Mouse (Mus musculus): ENCODE data around the gene Zbtb38. TPM values are rescaled to one million over a fixed set of nuclear protein-coding genes. Genes with fewer than 3 reads are reported as not detected.
"Not testable (repeated sequence)": the region's sequence is repeated elsewhere in the genome, so short reads cannot be mapped to it uniquely, and the experiment has no call there.

The Zbtb38 gene
- polyA plus RNA-seq, 1 experiment from 2014 or later = 18.9 TPM

DNA sequence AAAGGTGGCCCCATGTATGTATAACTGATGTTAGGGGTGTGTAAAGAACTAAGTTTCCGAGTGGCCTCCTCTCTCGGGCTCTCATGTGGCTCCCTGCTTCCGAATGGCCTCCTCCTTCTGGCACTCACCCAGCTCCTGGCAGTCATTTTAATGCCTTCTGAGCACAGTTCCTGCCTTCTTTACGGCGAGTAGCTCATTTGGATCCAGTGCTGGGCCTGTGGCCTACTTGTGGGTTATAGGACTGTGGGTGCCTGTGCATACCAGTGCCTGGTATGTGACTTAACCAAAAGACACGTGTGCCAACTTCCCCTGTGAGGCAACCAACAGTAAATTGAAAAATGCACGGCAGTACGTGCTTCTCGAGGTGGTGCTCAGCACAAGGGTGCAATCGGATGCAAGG is 50.7 kb downstream of the Zbtb38 start:
- no peak overlapping the region for H3K4me3 ChIP-seq (ENCODE audit: inconsistent target)
- H3K27ac ChIP-seq = peak overlapping the region; percentile 17; the same call in 1 of the 2 replicates
- peaks cover 97% of the 10 kb centered on the region for H3K79me2 ChIP-seq (ENCODE audit: inconsistent target)
- peaks cover 9% of the 10 kb centered on the region; the same call in 1 of the 2 replicates for H3K36me3 ChIP-seq (ENCODE audit: inconsistent target)
- 49% methylated on average over 10 of the region's 10 CpGs for WGBS (ENCODE audit: missing documents)

DNA sequence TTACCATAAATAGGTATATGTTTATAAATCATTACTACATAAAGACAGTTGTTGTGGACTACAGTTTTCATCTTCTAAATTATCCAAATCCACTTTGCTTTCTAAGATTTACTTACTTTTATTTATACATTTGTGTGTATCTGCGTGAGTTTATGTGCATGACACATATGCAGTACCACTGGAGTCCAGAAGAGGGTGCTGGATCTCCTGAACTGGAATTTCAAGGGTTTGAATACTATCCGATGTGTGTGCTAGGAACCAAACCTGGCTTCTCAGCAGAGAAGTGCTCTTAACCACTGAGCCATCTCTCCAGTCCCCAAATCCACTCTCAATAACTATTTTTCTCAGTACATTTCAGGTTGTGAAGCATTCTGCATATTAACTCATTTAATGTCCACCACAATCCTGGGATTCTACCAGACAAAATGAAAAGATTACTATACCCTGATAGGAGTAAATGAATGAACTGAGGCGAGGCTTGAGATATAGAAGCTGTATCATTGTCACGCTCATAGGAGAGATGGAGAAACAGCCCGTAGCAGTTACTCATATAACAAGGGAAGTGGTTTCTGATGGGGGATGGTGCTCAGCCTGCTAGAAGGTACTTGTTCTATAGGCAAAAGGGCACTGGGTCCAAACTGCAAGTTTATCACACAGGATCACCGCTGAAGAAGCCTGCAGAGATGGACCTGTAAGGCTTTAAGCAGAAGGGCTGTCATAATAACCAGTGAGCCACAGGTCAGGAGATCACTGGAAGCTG is 53.2 kb downstream of the Zbtb38 start:
- Histone ChIP-seq H3K4me3 (ENCODE audit: inconsistent target) (no peak overlapping the region), H3K36me3 (ENCODE audit: inconsistent target) (peaks cover 9% of the 10 kb centered on the region; the same call in 1 of the 2 replicates), H3K27ac (no peak overlapping the region), H3K79me2 (ENCODE audit: inconsistent target) (peaks cover 100% of the 10 kb centered on the region)
- 95% methylated on average over 6 of the region's 6 CpGs for WGBS (ENCODE audit: missing documents)

DNA sequence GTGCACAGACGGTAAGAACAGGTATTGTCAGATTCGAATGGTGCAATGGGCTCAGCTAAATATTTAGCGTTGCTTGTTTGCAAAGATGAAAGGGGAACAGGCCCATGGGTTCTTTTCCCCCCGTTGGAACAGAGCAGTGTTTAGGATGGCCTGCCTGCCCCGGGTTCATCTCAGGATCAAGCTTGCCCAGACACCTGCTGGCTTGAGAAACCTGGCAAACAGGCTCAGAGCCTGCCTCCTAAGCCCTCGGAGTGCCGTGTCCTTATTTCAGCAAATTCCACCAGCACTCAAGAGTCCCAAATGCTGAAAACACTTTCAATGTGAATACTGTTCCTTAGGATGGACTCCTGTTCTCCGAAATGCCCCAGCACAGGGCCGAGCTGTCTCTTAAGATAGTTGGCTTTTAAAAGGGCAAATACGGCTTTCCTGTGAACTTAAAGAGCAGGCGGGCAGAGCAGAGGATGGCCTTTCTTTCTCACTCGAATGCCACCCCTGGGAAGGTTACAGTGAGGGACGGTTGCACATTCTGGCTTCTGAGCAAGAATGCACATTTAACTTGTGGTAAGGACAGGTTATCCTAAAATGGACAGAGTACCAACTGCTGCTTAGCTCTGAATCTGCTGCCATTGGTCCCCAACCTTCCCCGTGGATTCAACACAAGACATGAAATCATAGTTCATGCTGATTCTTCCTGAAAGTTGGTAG is 55.7 kb downstream of the Zbtb38 start:
- Histone ChIP-seq H3K4me3 (ENCODE audit: inconsistent target) (no peak overlapping the region), H3K27ac (no peak overlapping the region), H3K79me2 (ENCODE audit: inconsistent target) (peaks cover 95% of the 10 kb centered on the region), H3K36me3 (ENCODE audit: inconsistent target) (peaks cover 9% of the 10 kb centered on the region; the same call in 1 of the 2 replicates)
- 97% methylated on average over 14 of the region's 14 CpGs for WGBS (ENCODE audit: missing documents)

DNA sequence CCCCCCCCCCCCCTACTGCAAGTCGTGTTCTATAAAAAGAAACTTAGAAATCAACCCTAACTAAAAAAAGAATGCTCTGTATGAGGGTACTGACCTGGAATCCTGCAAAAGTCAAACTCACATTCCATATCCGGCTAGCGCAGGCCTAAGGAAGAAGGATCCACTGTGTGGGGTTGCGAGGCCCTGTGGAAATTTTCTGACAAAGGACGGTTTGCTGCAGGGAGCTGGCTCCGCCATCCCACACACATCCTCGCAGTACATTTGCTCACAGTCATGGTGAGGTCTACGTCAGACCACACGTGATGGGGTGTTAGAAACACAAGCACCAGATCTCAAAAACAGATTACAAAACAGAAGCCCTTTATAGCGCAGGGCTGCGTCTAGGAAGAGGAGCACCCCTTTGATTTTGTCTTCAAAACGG is 56.5 kb downstream of the Zbtb38 start:
- 93% methylated on average over 11 of the region's 12 CpGs for WGBS (ENCODE audit: missing documents)

DNA sequence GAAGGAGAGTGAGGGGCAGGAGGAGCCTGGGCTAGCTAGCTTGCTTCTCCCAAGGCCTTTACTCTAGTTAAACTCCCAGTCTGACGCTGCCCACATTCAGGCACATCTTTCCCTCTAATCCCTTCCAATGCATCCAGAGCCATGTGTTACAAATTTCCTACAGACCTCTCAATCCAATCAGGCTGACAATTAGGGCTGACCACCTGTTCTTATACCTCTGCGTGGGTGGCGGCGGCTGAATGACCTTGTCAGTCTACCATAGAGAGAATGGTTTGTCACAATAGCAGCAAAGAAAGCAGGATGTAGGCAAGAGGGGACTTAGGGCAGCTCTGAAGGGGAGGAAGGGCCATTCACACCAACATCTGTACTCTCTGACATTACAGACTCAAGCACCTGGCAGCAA is 62.2 kb downstream of the Zbtb38 start:
- WGBS (ENCODE audit: missing documents) = 100% methylated on average over 4 of the region's 4 CpGs
- H3K27ac ChIP-seq = no peak overlapping the region

More for the DNA sequence above, 56.5 kb downstream of the Zbtb38 start:
- Histone ChIP-seq H3K4me3 (ENCODE audit: inconsistent target) (no peak overlapping the region), H3K36me3 (ENCODE audit: inconsistent target) (peaks cover 9% of the 10 kb centered on the region; the same call in 1 of the 2 replicates), H3K27ac (no peak overlapping the region), H3K79me2 (ENCODE audit: inconsistent target) (peaks cover 92% of the 10 kb centered on the region)

DNA sequence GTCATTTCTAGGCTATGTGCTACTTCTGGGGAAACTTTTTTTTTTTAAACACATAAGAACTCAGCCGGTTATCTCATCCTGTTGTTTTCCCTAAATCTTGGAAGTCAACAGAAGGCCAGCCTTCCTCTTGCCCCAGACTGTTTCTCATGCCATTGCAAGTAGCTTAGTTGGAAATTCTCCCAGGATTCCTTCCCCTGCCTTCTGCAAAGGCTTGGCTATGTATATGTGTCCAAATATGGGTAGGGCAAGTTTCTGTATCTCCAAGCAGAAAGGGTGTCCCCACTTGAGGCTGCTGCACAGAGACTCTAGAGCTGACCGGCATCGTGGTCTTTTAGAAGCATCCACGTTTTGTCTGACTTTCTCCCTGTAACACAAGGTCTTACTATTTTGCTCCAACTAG is 63.6 kb downstream of the Zbtb38 start:
- peaks cover 44% of the 10 kb centered on the region for H3K36me3 ChIP-seq (ENCODE audit: inconsistent target)
- no peak overlapping the region for H3K27ac ChIP-seq
- peaks cover 29% of the 10 kb centered on the region; the same call in 1 of the 2 replicates for H3K79me2 ChIP-seq (ENCODE audit: inconsistent target)
- H3K4me3 ChIP-seq (ENCODE audit: inconsistent target) = no peak overlapping the region
- 96% methylated on average over 4 of the region's 4 CpGs for WGBS (ENCODE audit: missing documents)

More for the DNA sequence above, 62.2 kb downstream of the Zbtb38 start:
- Histone ChIP-seq H3K36me3 (ENCODE audit: inconsistent target) (peaks cover 34% of the 10 kb centered on the region), H3K79me2 (ENCODE audit: inconsistent target) (peaks cover 43% of the 10 kb centered on the region; the same call in 1 of the 2 replicates), H3K4me3 (ENCODE audit: inconsistent target) (no peak overlapping the region)

DNA sequence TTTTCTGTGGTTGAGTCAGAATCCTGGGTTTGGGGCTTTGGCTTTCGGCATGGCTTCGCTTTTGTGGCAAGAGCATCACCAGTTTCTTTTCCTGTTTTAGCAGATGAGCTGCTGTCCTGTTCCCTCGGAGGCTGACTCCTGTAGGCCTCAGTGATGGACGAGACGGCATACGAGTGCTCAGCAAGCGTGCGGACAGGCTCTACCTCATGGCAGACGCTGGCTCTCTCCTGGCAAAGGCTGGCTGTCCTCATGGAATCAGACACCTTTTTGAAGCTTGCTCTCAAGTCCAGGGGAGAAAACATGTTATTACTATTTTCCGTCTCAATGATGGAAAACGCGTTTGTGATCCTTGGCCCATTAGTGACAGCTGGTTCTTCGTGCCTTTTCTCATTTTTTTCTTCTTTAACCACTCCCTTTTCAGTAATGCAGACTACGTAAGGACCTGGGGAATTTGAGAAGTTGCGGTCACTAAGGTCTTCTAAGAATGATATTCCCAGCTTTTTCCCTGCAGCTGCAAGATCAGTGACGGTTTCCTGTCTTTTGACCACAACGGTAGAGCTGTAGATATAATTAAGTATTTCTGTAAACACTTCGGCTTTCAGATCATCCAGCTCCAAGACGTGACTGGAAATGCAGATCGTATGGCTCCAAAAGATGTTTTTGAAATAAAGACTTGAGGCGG is 64.3 kb downstream of the Zbtb38 start:
- WGBS (ENCODE audit: missing documents) = 93% methylated on average over 21 of the region's 21 CpGs
- H3K27ac ChIP-seq = no peak overlapping the region
- peaks cover 45% of the 10 kb centered on the region for H3K36me3 ChIP-seq (ENCODE audit: inconsistent target)
- H3K79me2 ChIP-seq (ENCODE audit: inconsistent target) = peaks cover 22% of the 10 kb centered on the region; the same call in 1 of the 2 replicates
- no peak overlapping the region for H3K4me3 ChIP-seq (ENCODE audit: inconsistent target)

DNA sequence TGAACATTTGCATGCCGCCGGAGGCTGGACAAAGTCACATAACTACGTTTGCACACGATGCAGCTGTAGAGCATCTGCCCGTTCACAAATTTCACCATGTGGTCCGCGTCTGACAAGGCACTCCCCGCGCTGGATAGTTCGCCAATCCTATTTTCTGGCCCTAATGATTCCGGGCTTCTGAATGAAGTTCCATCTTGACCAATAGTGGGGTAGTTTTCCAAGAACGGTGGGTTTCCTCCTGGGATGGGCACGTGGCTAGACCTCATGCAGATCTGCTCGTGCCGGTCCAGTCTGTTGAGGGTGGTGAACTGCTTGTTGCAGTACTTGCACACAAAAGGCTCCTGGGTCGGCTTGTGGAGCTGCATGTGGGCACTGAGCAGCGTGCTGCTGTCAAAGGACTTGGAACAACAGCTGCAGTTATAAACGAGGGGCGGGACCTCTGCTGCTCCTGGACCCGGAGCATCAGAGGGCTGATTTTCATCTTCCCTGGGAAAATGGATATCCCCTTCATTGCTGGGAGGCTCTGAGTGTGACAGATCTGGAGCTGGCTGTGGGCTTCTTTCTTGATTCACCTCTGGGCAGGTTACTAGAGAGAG is 64.9 kb downstream of the Zbtb38 start:
- no peak overlapping the region for H3K27ac ChIP-seq
- 97% methylated on average over 15 of the region's 20 CpGs for WGBS (ENCODE audit: missing documents)
- peaks cover 45% of the 10 kb centered on the region for H3K36me3 ChIP-seq (ENCODE audit: inconsistent target)
- no peak overlapping the region for H3K4me3 ChIP-seq (ENCODE audit: inconsistent target)
- H3K79me2 ChIP-seq (ENCODE audit: inconsistent target) = peaks cover 16% of the 10 kb centered on the region; the same call in 1 of the 2 replicates

DNA sequence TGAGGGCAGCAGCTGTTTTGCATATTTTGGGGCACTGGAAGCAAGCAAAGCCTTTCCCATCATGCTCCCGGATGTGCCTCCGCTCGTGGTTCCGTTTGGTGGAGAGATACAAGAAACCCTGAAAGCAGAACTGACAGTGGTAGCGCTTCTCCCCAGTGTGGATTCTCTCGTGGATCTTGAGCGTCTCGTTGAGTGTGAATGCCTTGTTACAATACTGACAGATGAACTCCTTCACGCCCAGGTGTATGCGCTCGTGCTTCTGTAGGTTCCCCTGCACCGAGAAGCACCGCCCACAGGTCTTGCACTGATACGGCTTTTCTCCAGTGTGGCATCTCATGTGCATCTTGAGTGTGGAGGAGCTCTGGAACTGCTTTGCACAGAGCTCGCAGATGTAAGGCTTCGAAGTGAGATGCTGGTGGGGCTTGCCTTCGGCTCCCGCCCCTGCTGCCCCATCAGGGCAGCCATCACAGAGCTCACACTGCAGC is 67.0 kb downstream of the Zbtb38 start:
- H3K79me2 ChIP-seq (ENCODE audit: inconsistent target) = peaks cover 3% of the 10 kb centered on the region; the same call in 1 of the 2 replicates
- H3K36me3 ChIP-seq (ENCODE audit: inconsistent target) = peaks cover 45% of the 10 kb centered on the region
- H3K27ac ChIP-seq = no peak overlapping the region
- 94% methylated on average over 18 of the region's 18 CpGs for WGBS (ENCODE audit: missing documents)
- no peak overlapping the region for H3K4me3 ChIP-seq (ENCODE audit: inconsistent target)

DNA sequence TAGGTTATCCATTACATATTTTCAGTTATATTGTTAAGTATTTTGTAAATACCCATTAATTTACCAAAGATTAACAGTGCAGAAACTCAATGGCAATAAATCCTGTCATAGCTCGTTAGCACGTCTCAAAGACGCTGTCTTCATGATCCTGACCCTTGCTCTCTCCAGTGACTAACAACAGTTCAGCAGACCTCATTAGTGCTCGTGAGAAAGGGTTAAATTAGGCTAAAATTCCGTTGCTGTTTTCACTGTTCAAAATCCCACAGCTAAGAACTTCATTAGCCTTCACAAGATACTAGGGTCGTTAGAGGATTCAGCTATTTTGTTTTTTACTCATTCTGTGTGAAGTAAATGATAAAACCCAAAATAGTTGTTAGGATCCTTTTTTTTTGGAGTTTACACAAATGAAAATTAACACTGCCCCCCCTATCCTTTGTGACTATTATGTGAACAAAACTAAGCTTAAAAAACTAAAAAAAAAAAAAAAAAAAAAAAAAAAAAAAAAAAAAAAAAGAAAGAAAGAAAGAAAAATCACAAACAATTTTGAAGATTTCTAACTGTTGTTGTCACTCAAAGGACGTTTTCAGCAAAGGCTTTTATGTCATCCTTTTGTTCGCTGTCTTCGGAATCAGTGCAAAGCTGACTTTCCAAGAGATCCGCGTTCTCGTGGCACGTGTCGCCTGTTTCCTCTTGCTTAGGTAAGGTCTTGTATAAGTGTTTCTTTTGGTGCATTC is 67.6 kb downstream of the Zbtb38 start:
- no peak overlapping the region for H3K27ac ChIP-seq
- H3K36me3 ChIP-seq (ENCODE audit: inconsistent target) = peaks cover 45% of the 10 kb centered on the region
- WGBS (ENCODE audit: missing documents) = 95% methylated on average over 14 of the region's 14 CpGs
- H3K79me2 ChIP-seq (ENCODE audit: inconsistent target) = no peaks in the 10 kb centered on the region; the same call in 1 of the 2 replicates
- no peak overlapping the region for H3K4me3 ChIP-seq (ENCODE audit: inconsistent target)

DNA sequence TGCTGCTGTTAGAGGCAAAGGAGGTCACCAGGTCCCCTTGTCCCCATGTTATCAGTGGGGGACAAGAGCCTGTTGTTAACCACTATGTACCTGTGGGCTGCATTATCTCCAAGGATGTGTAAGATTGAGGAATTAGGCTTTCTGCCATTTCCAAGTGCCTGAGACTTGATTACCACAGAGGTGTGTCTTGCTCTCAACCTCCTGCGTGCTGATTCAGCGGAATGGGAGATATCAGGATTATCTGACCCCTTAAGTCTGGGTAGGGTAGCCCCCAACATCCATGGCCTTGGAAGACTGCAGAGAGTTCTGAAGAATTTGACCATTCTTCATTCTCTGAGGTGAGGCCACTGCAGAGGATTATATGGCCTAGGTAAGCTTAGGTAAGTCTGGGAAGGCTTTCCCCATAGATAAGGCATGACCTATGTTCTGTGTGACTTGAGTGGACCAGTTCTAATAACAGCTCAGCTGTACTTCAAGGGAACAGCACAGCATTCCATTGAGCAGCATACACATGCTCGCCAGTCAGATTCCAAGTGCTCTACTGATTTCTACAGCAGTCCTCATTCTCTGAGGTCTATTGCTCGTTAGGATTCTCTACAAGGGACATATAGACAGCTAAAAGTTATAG is 68.4 kb downstream of the Zbtb38 start:
- H3K27ac ChIP-seq = no peak overlapping the region
- peaks cover 45% of the 10 kb centered on the region for H3K36me3 ChIP-seq (ENCODE audit: inconsistent target)
- no peak overlapping the region for H3K4me3 ChIP-seq (ENCODE audit: inconsistent target)
- 95% methylated on average over 4 of the region's 4 CpGs for WGBS (ENCODE audit: missing documents)
- H3K79me2 ChIP-seq (ENCODE audit: inconsistent target) = no peaks in the 10 kb centered on the region; the same call in 1 of the 2 replicates

DNA sequence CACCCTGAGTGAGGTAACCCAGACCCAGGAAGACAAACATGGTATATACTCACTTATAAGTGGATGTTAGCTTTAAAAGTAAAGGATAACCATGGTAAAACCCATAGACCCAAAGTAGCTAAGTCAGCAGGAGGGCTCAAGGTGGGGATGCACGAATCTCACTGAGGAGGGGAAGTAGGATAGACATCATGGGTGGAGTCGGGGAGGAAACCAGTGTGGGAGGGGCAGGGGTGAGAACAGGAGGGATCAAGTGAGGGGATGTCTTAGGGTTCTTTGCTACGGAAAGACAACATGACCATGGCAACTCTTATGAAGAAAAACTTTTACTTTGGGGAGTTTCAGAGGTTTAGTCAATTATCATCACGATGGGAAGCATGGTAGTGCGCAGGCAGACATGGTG is 74.0 kb downstream of the Zbtb38 start:
- no peaks in the 10 kb centered on the region for H3K36me3 ChIP-seq (ENCODE audit: inconsistent target)
- 68% methylated on average over 5 of the region's 5 CpGs for WGBS (ENCODE audit: missing documents)
- H3K4me3 ChIP-seq (ENCODE audit: inconsistent target) = no peak overlapping the region
- H3K79me2 ChIP-seq (ENCODE audit: inconsistent target) = no peaks in the 10 kb centered on the region
- no peak overlapping the region for H3K27ac ChIP-seq

DNA sequence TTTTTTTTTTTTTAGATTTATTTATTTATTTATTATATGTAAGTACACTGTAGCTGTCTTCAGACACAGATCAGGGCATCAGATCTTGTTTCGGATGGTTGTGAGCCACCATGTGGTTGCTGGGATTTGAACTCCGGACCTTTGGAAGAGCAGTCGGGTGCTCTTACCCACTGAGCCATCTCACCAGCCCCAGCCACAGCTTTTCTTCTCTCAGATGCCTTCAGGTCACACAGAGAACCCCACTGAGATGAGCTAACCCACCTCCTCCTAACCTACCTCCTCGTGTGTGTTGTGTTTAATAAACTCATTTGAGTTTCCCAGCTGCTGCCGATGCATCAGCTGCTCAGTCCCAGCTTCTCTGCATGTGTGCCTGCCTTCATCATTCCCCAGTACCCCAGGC is 74.9 kb downstream of the Zbtb38 start:
- H3K4me3 ChIP-seq (ENCODE audit: inconsistent target); H3K79me2 ChIP-seq (ENCODE audit: inconsistent target); H3K36me3 ChIP-seq (ENCODE audit: inconsistent target); H3K27ac ChIP-seq: not testable (repeated sequence)
- 87% methylated on average over 3 of the region's 5 CpGs for WGBS (ENCODE audit: missing documents)

Measured in macrophage (primary cell).